Mouse (Mus musculus) brain, embryonic 14.5 days (tissue): ENCODE results near the gene Ptcd1. TPM values are rescaled to one million over a fixed set of nuclear protein-coding genes. Genes with fewer than 3 reads are reported as not detected.
A peak's percentile ranks its signal among the peaks of the same experiment; 100 is the strongest.

Experiments used
- DNase-seq: peaks from one replicate; pipeline ENCODE4 v3.0.0-alpha.2; 2011; ENCODE audit warnings: low read depth
- CTCF ChIP-seq: fragments of 200-500 bp; IDR thresholded peaks from 2 replicates; pipeline ENCODE4 v1.5.1; 2012; ENCODE audit warnings: inconsistent platforms, mild to moderate bottlenecking, moderate library complexity, borderline replicate concordance; ENCODE audit not compliant: insufficient read depth, insufficient read length; ENCODE audit errors: extremely low read depth
- POLR2A ChIP-seq: fragments of 200-500 bp; IDR thresholded peaks from 2 replicates; pipeline ENCODE4 v1.6.1; 2012; ENCODE audit warnings: mild to moderate bottlenecking, inconsistent platforms, borderline replicate concordance; ENCODE audit not compliant: poor library complexity, insufficient read depth, insufficient read length, severe bottlenecking; ENCODE audit errors: extremely low read depth
- polyA plus RNA-seq: library from polyadenylated mRNA; depleted of rRNA; stranded (reverse); fragments of >200 nt; gene quantifications from 2 replicates; pipeline ENCODE4 v1.2.3, GENCODE M21; 2012

The Ptcd1 gene
- polyA plus RNA-seq, 1 experiment = 20.3 TPM

GRCm38 (mm10) chr5:145201321-145201991 lies 34.5 kb upstream of the Ptcd1 start, which contains the start of gene Zkscan14:
Gene Zkscan14 (minus strand): TSS chr5:145201868.
- DNase-seq = peak; percentile 97
- no peak for TF ChIP-seq CTCF
- peak; percentile 12; the same call in 1 of the 2 replicates for TF ChIP-seq POLR2A

GRCm38 (mm10) chr5:145200387-145200786 lies 33.5 kb upstream of the Ptcd1 start:
- no peak for TF ChIP-seq POLR2A
- no peak for TF ChIP-seq CTCF
- DNase-seq = no peak

GRCm38 (mm10) chr5:145191962-145192361 lies 25.1 kb upstream of the Ptcd1 start, which contains the start of gene Atp5j2:
Gene Atp5j2 (minus strand): TSS chr5:145192062.
- TF ChIP-seq POLR2A (no peak), CTCF (no peak)

GRCm38 (mm10) chr5:145190875-145191798 lies 24.2 kb upstream of the Ptcd1 start:
- DNase-seq = peak; percentile 98

More at GRCm38 (mm10) chr5:145191962-145192361, 25.1 kb upstream of the Ptcd1 start, which contains the start of gene Atp5j2:
- DNase-seq = no peak

GRCm38 (mm10) chr5:145190373-145190772 lies 23.5 kb upstream of the Ptcd1 start:
- peak; percentile 2 for DNase-seq
- TF ChIP-seq POLR2A = no peak
- no peak for TF ChIP-seq CTCF

More at GRCm38 (mm10) chr5:145190875-145191798, 24.2 kb upstream of the Ptcd1 start:
- TF ChIP-seq POLR2A (peak; percentile 15; the same call in 1 of the 2 replicates), CTCF (no peak)

GRCm38 (mm10) chr5:145189416-145189815 lies 22.5 kb upstream of the Ptcd1 start:
- no peak for DNase-seq
- no peak for TF ChIP-seq CTCF
- TF ChIP-seq POLR2A = no peak

- no peak for DNase-seq
- TF ChIP-seq CTCF (no peak), POLR2A (no peak)
These were observed 18.3 kb upstream of the Ptcd1 start for GRCm38 (mm10) chr5:145185244-145185643.

- TF ChIP-seq CTCF (no peak), POLR2A (no peak)
- DNase-seq = no peak
These were observed 11.6 kb upstream of the Ptcd1 start for GRCm38 (mm10) chr5:145178461-145178980.

- no peak for DNase-seq
These were observed 376 bp upstream of the Ptcd1 start for GRCm38 (mm10) chr5:145167306-145167661.

GRCm38 (mm10) chr5:145165184-145165583 lies 1.7 kb downstream of the Ptcd1 start:
- no peak for DNase-seq
- TF ChIP-seq CTCF = no peak
- TF ChIP-seq POLR2A = no peak

More at GRCm38 (mm10) chr5:145167306-145167661, 376 bp upstream of the Ptcd1 start:
- TF ChIP-seq POLR2A (no peak; the same call in 1 of the 2 replicates), CTCF (no peak)

GRCm38 (mm10) chr5:145164710-145165109 lies 2.2 kb downstream of the Ptcd1 start:
- no peak for DNase-seq
- no peak for TF ChIP-seq CTCF
- TF ChIP-seq POLR2A = no peak

- no peak for TF ChIP-seq POLR2A
- TF ChIP-seq CTCF = no peak
- DNase-seq = no peak
These were observed 5.5 kb downstream of the Ptcd1 start for GRCm38 (mm10) chr5:145161361-145161760.

- no peak for DNase-seq
- TF ChIP-seq POLR2A (no peak), CTCF (no peak)
These were observed 14.2 kb downstream of the Ptcd1 start for GRCm38 (mm10) chr5:145152690-145153089.
